Mouse (Mus musculus): ENCODE measurements around the gene Ahctf1. TPM values are rescaled to one million over a fixed set of nuclear protein-coding genes. Genes with fewer than 3 reads are reported as not detected.

Ahctf1 gene
- polyA plus RNA-seq, 1 experiment, result 10.6 TPM

- Histone ChIP-seq H3K27me3 (ENCODE audit: control insufficient read depth, insufficient read depth, low read length) (no peaks in the 10 kb centered on the region), H3K36me3 (ENCODE audit: control insufficient read depth, insufficient read depth, low read length) (no peaks in the 10 kb centered on the region), H3K4me1 (replicated peaks; ENCODE audit: control insufficient read depth, insufficient read depth, low read length) (no peaks in the 10 kb centered on the region), H3K4me3 (ENCODE audit: control insufficient read depth, insufficient read depth, low read length) (no peak overlapping the region), H3K27ac (ENCODE audit: control insufficient read depth, insufficient read depth, low read length) (no peak overlapping the region)
- no peak for DNase-seq
- WGBS, result 99% methylated on average over 6 of the region's 6 CpGs
- no peak for TF ChIP-seq CTCF (IDR thresholded peaks at IDR 0.05; ENCODE audit: borderline replicate concordance, control insufficient read depth, extremely low read depth, insufficient read depth, low read length, poor library complexity)
- no peak for TF ChIP-seq POLR2A (IDR thresholded peaks at IDR 0.05; ENCODE audit: control insufficient read depth, extremely low read depth, insufficient read depth, low read length, poor library complexity)
These were observed 98.3 kb downstream of the Ahctf1 start for GRCm38 (mm10) chr1:179705154-179705553.

- DNase-seq, result no peak
- TF ChIP-seq CTCF (IDR thresholded peaks at IDR 0.05; ENCODE audit: borderline replicate concordance, control insufficient read depth, extremely low read depth, insufficient read depth, low read length, poor library complexity), result no peak
- TF ChIP-seq POLR2A (IDR thresholded peaks at IDR 0.05; ENCODE audit: control insufficient read depth, extremely low read depth, insufficient read depth, low read length, poor library complexity), result no peak
- Histone ChIP-seq H3K27me3 (ENCODE audit: control insufficient read depth, insufficient read depth, low read length) (no peaks in the 10 kb centered on the region), H3K4me3 (ENCODE audit: control insufficient read depth, insufficient read depth, low read length) (no peak overlapping the region), H3K4me1 (replicated peaks; ENCODE audit: control insufficient read depth, insufficient read depth, low read length) (no peaks in the 10 kb centered on the region), H3K36me3 (ENCODE audit: control insufficient read depth, insufficient read depth, low read length) (no peaks in the 10 kb centered on the region), H3K27ac (ENCODE audit: control insufficient read depth, insufficient read depth, low read length) (no peak overlapping the region)
- WGBS, result 16% methylated on average over 3 of the region's 3 CpGs
These were observed 99.3 kb downstream of the Ahctf1 start for GRCm38 (mm10) chr1:179704150-179704549.

Other genes starting within 250 kb of the Ahctf1 start
- gene Sccpdh, start 135.5 kb downstream of the Ahctf1 start, polyA plus RNA-seq (2012; rRNA removed), result 1.9 and 3.0 TPM in 2 replicates
- gene Kif28, start 58.4 kb downstream of the Ahctf1 start, polyA plus RNA-seq (2012; rRNA removed), result 0.03 TPM in 1 of 2 replicates, not detected in the other
- gene Gm10518, start 304 bp downstream of the Ahctf1 start, polyA plus RNA-seq (2012; rRNA removed), result not detected in 2 replicates
- 3.4 and 3.9 TPM in 2 replicates for gene Cdc42bpa, start 156.8 kb upstream of the Ahctf1 start, polyA plus RNA-seq (2012; rRNA removed)